Mouse (Mus musculus) cerebellum, postnatal 14 days (tissue): ENCODE results near the gene Vegfb.
A peak's percentile ranks its signal among the peaks of the same experiment; 100 is the strongest.
"Not testable (repeated sequence)": the region's sequence is repeated elsewhere in the genome, so short reads cannot be mapped to it uniquely, and the experiment has no call there.

Experiments used
- DNase-seq, 2 experiments: peaks; one replicate each; pipeline ENCODE4 v3.0.0; 2021; ENCODE audit warnings: mixed read lengths in 2 of 2

The Vegfb gene

GRCm38 (mm10) chr19:6991166-6991565, 3.7 kb upstream of the Vegfb start:
- not testable (repeated sequence) for DNase-seq

GRCm38 (mm10) chr19:6990712-6991111, 3.3 kb upstream of the Vegfb start:
- DNase-seq = no peak

GRCm38 (mm10) chr19:6989251-6989650, 1.8 kb upstream of the Vegfb start:
- no peak for DNase-seq

- no peak for DNase-seq
Measured at GRCm38 (mm10) chr19:6987904-6988285, 444 bp upstream of the Vegfb start.

- no peak for DNase-seq
Measured at GRCm38 (mm10) chr19:6985951-6986708, 1.3 kb downstream of the Vegfb start.

GRCm38 (mm10) chr19:6985300-6985699, 2.2 kb downstream of the Vegfb start:
- DNase-seq = no peak

GRCm38 (mm10) chr19:6983621-6984020, 3.8 kb downstream of the Vegfb start:
- no peak for DNase-seq

- no peak for DNase-seq
Measured at GRCm38 (mm10) chr19:6981465-6981864, 6.0 kb downstream of the Vegfb start.

GRCm38 (mm10) chr19:6980381-6981093, 6.9 kb downstream of the Vegfb start, which contains the start of gene Fkbp2:
Fkbp2 (minus strand) TSS chr19:6980501.
- peak; percentile 99 for DNase-seq

GRCm38 (mm10) chr19:6979486-6980380, 7.7 kb downstream of the Vegfb start:
- peak; percentile 99 to 100 for DNase-seq

GRCm38 (mm10) chr19:6979001-6979479, 8.4 kb downstream of the Vegfb start:
- DNase-seq = peak in 1 of 2 experiments; percentile 53

- no peak for DNase-seq
Measured at GRCm38 (mm10) chr19:6978639-6978974, 8.8 kb downstream of the Vegfb start.

- DNase-seq = no peak
Measured at GRCm38 (mm10) chr19:6977759-6978638, 9.5 kb downstream of the Vegfb start.

GRCm38 (mm10) chr19:6975537-6976521, 11.6 kb downstream of the Vegfb start, which contains the start of gene Plcb3:
Plcb3 (minus strand) TSS chr19:6976470.
- peak; percentile 77 to 85 for DNase-seq

GRCm38 (mm10) chr19:6974211-6975205, 12.9 kb downstream of the Vegfb start, which contains the start of gene Ppp1r14b:
Ppp1r14b (plus strand) TSS chr19:6974968.
- peak; percentile 75 to 84 for DNase-seq

- DNase-seq = no peak
Measured at GRCm38 (mm10) chr19:6973581-6974190, 13.8 kb downstream of the Vegfb start.

GRCm38 (mm10) chr19:6972247-6972917, 15.1 kb downstream of the Vegfb start:
- DNase-seq = no peak

- DNase-seq = no peak
Measured at GRCm38 (mm10) chr19:6971644-6972043, 15.8 kb downstream of the Vegfb start.
